Mouse (Mus musculus) kidney, postnatal 0 days (tissue): ENCODE data around the gene Emp2. TPM values are rescaled to one million over a fixed set of nuclear protein-coding genes. Genes with fewer than 3 reads are reported as not detected.
A peak's percentile ranks its signal among the peaks of the same experiment; 100 is the strongest.
"Not testable (repeated sequence)": the region's sequence is repeated elsewhere in the genome, so short reads cannot be mapped to it uniquely, and the experiment has no call there.

Experiments
- ATAC-seq: fragments of 200-750 bp; cut with Nextera tagmentation; replicated peaks from 2 replicates; pipeline ENCODE4 v1.8.0; 2017; ENCODE audit warnings: low read depth, moderate number of reproducible peaks, moderate TSS enrichment, moderate library complexity; ENCODE audit not compliant: low FRiP score
- DNase-seq: peaks from one replicate; pipeline ENCODE4 v3.0.0-alpha.2; 2016; ENCODE audit warnings: low spot score
- H3K27ac ChIP-seq: fragments of 300-500 bp; sonication (generic); 2 replicates; pipeline ENCODE4 v1.5.1; 2014; ENCODE audit warnings: mild to moderate bottlenecking
- H3K27me3 ChIP-seq: fragments of 300-500 bp; sonication (generic); 2 replicates; pipeline ENCODE4 v1.6.1; 2014; ENCODE audit warnings: low read length, mixed read lengths; ENCODE audit not compliant: insufficient read depth
- H3K36me3 ChIP-seq: fragments of 300-500 bp; sonication (generic); 2 replicates; pipeline ENCODE4 v1.6.1; 2014; ENCODE audit warnings: low read length, mixed read lengths; ENCODE audit not compliant: insufficient read depth
- H3K4me1 ChIP-seq: fragments of 300-500 bp; sonication (generic); replicated peaks from 2 replicates; pipeline ENCODE4 v1.6.1; 2014; ENCODE audit warnings: antibody characterized with exemption, low read length, mixed read lengths; ENCODE audit not compliant: insufficient read depth
- H3K4me2 ChIP-seq: fragments of 300-500 bp; sonication (generic); 2 replicates; pipeline ENCODE4 v1.6.1; 2014; ENCODE audit warnings: mild to moderate bottlenecking, low read length, moderate library complexity, mixed read lengths
- H3K4me3 ChIP-seq: fragments of 300-500 bp; sonication (generic); replicated peaks from 2 replicates; pipeline ENCODE4 v1.5.1; 2014; ENCODE audit warnings: low read depth, low read length
- H3K9ac ChIP-seq: fragments of 300-500 bp; sonication (generic); 2 replicates; pipeline ENCODE4 v1.6.1; 2014; ENCODE audit warnings: low read depth, low read length
- H3K9me3 ChIP-seq: fragments of 300-500 bp; sonication (generic); replicated peaks from 2 replicates; pipeline ENCODE4 v1.6.1; 2016; ENCODE audit warnings: low read length, inconsistent platforms, mixed read lengths
- CTCF ChIP-seq: IDR thresholded peaks from 2 replicates; pipeline ENCODE4 v1.5.1; 2016; ENCODE audit warnings: antibody characterized with exemption, low read depth, mild to moderate bottlenecking, moderate library complexity
- WGBS: fragments of 180-500 bp; shearing (Covaris S2); extraction: QIAGEN DNeasy Blood & Tissue Kit; methylation state at CpG from one replicate; pipeline ENCODE4 v1.1.7; 2014; 5-methylcytosine and 5-hydroxymethylcytosine counted together
- polyA plus RNA-seq: library from polyadenylated mRNA; unstranded; fragments of >200 nt; fragmentation: Nextera tagmentation; extraction: Ambion mirVana; gene quantifications from 2 replicates; pipeline ENCODE4 v1.2.1, GENCODE M21; 2015

Emp2 gene
- polyA plus RNA-seq, 1 experiment from 2014 or later: 17.6 TPM

DNA sequence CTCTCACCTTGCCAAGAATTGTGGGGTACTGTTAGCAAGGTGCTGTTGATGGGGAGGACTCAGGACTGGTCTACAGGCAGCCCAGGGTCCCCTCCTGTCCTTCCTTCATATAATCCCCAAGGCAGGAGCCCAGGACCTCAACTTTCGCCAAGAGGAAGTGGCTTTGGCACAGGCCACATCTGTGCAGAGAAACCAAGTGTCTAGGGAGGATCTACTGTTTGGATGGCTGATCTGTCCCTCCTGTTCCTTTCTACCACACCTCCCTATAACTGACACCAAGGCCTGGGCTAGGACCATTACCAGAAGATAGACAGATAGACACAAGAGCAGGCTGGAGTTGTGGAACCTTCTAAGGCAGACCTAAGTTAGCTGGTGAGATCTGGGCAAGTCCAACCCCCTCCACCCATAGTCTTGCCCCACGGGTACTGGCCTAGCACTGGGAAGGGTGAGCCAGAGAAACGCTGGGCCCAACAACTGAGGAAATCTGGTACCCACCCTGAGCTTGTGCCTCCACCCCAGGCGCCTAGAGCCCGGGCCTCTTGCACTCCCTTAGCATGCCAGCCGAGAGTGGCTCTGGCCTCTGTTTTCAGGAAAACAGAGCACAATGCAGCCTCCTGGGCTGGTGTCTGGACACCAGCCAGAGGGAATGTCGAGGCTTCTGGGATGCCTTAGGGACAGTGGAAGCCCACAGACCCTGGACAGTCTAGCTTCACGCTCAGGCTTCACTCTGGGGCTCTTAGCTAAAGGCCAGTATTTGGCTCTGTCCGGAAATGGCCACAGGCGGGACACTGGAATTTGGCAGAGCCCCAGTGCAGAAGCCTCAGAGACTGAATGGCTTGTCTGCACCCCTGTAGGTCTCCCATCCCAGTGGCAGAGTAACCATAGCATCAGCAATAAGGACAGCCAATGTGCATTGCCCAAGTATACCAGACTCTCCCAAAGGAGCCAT is 15.8 kb downstream of the Emp2 start:
- Histone ChIP-seq H3K9ac (no peak overlapping the region), H3K4me1 (0 out of 2 replicates have a peak, but pooled peaks cover 4% of the 10 kb centered on the region), H3K27ac (no peak overlapping the region), H3K9me3 (no peaks in the 10 kb centered on the region), H3K27me3 (no peaks in the 10 kb centered on the region), H3K36me3 (no peaks in the 10 kb centered on the region), H3K4me3 (no peak overlapping the region), H3K4me2 (no peak overlapping the region)
- DNase-seq: no peak
- WGBS: 83% methylated on average over 10 of the region's 10 CpGs
- TF ChIP-seq CTCF: no peak
- ATAC-seq: no peak

- Histone ChIP-seq H3K27ac (no peak overlapping the region), H3K4me1 (no peaks in the 10 kb centered on the region), H3K4me2 (no peak overlapping the region), H3K9ac (no peak overlapping the region), H3K9me3 (no peaks in the 10 kb centered on the region), H3K36me3 (no peaks in the 10 kb centered on the region), H3K4me3 (no peak overlapping the region), H3K27me3 (no peaks in the 10 kb centered on the region)
- no peak for TF ChIP-seq CTCF
- 87% methylated on average over 6 of the region's 6 CpGs for WGBS
- no peak for DNase-seq
- ATAC-seq: no peak
These were observed 25.7 kb downstream of the Emp2 start for GRCm38 (mm10) chr16:10288115-10288514.

- Histone ChIP-seq H3K4me1 (no peaks in the 10 kb centered on the region), H3K4me3 (no peak overlapping the region), H3K4me2 (no peak overlapping the region), H3K27me3 (no peaks in the 10 kb centered on the region), H3K9ac (no peak overlapping the region), H3K36me3 (no peaks in the 10 kb centered on the region), H3K27ac (0 out of 2 replicates have a peak overlapping the region, but pooled peaks have one; percentile 47), H3K9me3 (no peaks in the 10 kb centered on the region)
- DNase-seq (peak; percentile 29), ATAC-seq (no peak; the same call in 1 of the 2 replicates)
- TF ChIP-seq CTCF: no peak
- 57% methylated on average over 9 of the region's 9 CpGs for WGBS
These were observed 27.1 kb downstream of the Emp2 start for GRCm38 (mm10) chr16:10286513-10287268.

- DNase-seq: no peak
- no peaks in the 10 kb centered on the region for H3K4me1 ChIP-seq
These were observed 31.9 kb downstream of the Emp2 start for GRCm38 (mm10) chr16:10281890-10282289.

GRCm38 (mm10) chr16:10280286-10280951 is 33.3 kb downstream of the Emp2 start:
- Histone ChIP-seq H3K9ac (no peak overlapping the region), H3K4me1 (no peaks in the 10 kb centered on the region), H3K27me3 (no peaks in the 10 kb centered on the region), H3K4me2 (no peak overlapping the region), H3K27ac (no peak overlapping the region), H3K4me3 (no peak overlapping the region), H3K36me3 (no peaks in the 10 kb centered on the region), H3K9me3 (no peaks in the 10 kb centered on the region)
- WGBS: 51% methylated on average over 12 of the region's 12 CpGs
- peak; percentile 94 for TF ChIP-seq CTCF
- ATAC-seq (0 out of 2 replicates have a peak, but pooled peaks have one; percentile 50), DNase-seq (peak; percentile 95)

More at GRCm38 (mm10) chr16:10281890-10282289, 31.9 kb downstream of the Emp2 start:
- H3K27me3 ChIP-seq: no peaks in the 10 kb centered on the region
- WGBS: 81% methylated on average over 3 of the region's 3 CpGs
- no peak overlapping the region for H3K4me3 ChIP-seq
- ATAC-seq: no peak
- no peak overlapping the region for H3K4me2 ChIP-seq
- no peak overlapping the region for H3K27ac ChIP-seq
- H3K36me3 ChIP-seq: no peaks in the 10 kb centered on the region
- H3K9me3 ChIP-seq: no peaks in the 10 kb centered on the region
- no peak for TF ChIP-seq CTCF
- H3K9ac ChIP-seq: no peak overlapping the region

GRCm38 (mm10) chr16:10276778-10277177 is 37.0 kb downstream of the Emp2 start:
- H3K27me3 ChIP-seq, H3K4me2 ChIP-seq, H3K4me1 ChIP-seq, H3K27ac ChIP-seq, H3K9me3 ChIP-seq, H3K4me3 ChIP-seq, DNase-seq, H3K36me3 ChIP-seq, H3K9ac ChIP-seq: not testable (repeated sequence)
- 0 out of 2 replicates have a peak, but pooled peaks have one; percentile 35 for ATAC-seq
- WGBS: 68% methylated on average over 5 of the region's 5 CpGs
